Mouse (Mus musculus) 416B (cell line): ENCODE results near the gene Nhlrc2.
"Not testable (repeated sequence)": the region's sequence is repeated elsewhere in the genome, so short reads cannot be mapped to it uniquely, and the experiment has no call there.

Source experiments
- DNase-seq: peaks from one replicate; pipeline ENCODE4 v3.0.0; 2011; ENCODE audit warnings: low read depth

Gene Nhlrc2

DNA sequence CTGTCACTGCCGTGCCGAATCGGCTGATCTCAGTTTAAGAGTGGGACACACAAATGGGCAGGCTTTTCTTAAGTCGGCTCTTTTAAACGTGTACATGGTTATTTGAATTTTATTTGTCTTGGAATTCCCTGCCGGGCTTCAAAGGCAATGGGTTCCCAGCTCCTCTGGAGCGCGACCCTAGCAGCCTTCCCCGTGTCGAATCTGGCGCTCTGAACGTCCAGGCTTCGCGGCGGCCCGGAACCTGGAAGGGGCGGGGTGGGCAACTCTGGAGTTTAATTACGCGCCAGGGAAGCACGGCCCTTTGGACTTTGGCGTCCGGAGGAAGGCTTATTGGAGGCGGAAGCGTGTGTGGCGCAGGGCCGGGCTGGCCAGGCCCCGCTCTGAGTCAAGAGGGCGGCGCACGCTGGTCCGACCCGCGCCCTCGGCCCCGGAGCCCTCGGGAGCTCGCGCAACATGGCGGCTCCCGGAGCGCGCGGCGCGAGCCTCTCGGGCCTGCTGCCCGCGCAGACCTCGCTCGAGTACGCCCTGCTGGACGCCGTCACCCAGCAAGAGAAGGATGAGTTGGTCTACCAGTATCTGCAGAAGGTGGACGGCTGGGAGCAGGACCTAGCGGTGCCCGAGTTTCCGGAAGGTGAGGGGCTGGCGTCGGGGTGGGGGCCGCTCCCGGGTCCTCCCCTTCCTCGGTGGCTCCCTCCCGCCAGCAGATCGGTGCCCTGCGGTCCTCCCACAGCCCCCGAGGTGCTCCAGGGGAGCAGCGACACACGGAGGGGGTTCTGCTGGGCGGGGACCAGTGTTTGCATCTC, at the start of gene Nhlrc2:
Gene Nhlrc2 (plus strand): TSS at position 32 of the 803 bp plus-strand sequence.
- DNase-seq: peak; percentile 91

DNA sequence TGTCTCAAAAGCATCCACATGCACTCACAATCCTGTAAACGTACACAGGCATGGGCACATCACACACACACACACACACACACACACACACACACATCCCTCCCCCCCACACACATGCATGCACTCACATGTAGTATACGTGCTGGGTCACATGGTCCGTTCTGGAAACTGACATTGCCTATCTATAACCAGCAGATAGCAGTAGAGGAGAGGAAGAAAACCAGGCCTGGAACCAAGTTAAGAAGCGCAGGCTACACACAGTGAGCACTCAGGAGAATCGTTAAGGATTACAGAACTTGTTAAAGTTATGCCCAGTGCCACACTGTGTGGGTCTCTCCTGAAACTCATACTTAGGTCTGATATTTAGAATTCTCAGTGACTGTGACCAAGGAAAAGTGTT, 45.0 kb upstream of the Nhlrc2 start:
- DNase-seq: not testable (repeated sequence)

DNA sequence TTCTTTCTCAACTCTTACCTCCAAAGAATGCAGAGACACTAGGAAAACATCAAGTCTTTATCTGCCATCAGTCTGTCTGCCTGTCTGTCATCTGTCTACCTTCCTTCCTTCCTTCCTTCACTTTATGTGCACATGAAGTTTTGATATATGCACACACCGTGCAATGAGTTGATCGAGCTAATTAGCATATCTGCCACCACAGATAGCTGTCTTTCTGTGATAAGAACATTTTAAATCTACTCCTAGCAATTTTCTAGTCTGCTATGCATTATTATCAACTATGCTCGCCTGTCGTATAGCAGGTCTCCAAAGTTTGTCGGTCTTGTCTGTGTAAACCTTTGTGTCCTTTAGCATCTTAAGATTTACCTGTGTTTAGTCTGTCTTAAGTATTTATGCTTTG, 44.5 kb upstream of the Nhlrc2 start:
- DNase-seq: not testable (repeated sequence)

DNA sequence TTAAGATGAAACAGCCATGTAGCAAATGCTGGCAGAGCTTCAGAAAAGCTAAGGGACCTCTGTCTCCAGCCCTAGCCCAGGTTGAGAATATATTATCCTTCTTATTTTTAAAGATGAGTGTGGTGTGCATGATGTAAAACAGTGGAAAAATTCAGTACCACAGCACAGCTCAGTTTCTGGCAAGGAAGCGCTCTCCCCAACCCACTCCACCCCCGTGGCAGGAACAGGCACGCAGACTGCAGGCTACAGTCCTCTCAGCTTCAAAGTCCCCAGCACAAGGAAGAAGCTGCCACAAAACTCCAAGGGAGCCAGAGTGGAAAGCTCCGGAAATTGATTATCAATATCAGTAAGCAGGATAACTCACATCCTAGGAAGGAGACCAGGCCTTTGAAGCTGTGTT, 36.9 kb upstream of the Nhlrc2 start:
- not testable (repeated sequence) for DNase-seq

DNA sequence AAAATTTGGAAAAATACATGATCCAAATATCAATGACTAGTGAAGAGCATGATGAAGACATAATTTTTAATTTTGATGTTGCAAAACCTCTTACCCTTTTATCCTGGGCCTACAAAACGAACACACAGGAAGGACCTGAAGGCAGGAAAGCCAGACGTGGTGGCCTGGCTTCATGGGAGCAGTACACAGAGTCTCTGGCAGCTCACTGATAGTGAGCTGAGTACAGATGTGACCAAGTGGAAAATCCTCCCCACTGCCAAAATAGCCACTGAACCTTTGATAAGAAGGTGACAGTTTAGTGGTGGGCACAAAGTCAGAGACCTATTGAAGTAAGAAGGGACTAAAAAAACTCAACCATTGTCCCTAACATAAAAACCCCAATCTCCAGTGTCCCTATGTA, 34.5 kb upstream of the Nhlrc2 start:
- DNase-seq: not testable (repeated sequence)

DNA sequence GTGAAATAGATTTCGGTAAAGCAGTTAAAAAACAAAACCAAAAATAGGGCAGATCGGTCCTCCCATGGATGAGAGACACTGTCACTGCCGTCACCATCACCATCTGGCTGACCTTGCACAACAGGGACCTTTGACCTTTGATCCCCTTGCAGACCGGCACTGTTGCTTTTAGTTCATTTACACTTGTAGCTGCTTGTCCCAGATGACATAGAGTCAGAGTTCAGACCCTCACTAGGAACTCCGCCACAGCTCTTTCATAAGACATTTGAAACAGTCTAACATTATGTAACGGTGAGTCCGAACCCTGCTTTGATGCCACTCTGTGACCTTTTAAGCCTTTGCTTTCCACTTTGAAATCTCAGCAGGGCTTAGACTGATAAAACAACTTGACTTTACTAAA, 28.7 kb upstream of the Nhlrc2 start:
- not testable (repeated sequence) for DNase-seq

DNA sequence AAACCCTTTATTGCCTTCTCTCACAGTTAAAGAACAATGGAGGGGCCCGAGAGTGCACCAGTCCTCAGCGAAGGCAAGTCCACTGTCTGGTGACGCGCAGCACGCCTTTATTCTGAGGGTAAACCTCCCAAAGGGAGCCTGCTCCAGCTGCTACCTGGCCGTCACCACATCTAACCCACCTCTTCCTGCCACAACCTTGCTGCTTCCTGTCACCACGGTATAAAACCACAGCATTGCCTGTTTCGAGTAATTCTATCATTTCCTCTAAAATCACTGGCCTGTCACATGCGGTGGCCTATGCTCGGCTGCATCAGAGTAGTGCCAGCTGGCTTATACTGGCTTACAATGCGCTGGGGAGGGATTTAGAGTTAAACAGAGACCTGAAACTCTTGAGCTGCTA, 17.5 kb upstream of the Nhlrc2 start:
- DNase-seq: not testable (repeated sequence)

DNA sequence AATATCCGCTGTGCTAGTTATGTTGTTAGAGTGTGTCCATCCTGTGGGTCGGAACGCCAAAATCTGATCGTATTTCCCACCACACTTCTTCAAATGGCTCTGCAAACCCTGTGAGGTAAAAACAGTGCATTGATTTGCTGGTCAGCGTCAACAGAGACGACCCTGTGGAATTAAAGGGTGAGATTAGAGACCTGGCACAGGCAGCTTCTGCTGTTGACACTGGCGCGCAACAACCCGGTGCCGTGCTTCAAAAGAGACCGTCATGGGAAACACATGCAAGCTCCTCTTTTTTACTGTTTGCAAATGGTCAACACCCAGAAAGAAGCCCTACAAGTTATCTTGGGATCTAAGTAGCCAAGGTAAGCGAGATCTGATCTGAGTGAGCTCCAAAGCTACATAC, 16.8 kb upstream of the Nhlrc2 start:
- DNase-seq: no peak

DNA sequence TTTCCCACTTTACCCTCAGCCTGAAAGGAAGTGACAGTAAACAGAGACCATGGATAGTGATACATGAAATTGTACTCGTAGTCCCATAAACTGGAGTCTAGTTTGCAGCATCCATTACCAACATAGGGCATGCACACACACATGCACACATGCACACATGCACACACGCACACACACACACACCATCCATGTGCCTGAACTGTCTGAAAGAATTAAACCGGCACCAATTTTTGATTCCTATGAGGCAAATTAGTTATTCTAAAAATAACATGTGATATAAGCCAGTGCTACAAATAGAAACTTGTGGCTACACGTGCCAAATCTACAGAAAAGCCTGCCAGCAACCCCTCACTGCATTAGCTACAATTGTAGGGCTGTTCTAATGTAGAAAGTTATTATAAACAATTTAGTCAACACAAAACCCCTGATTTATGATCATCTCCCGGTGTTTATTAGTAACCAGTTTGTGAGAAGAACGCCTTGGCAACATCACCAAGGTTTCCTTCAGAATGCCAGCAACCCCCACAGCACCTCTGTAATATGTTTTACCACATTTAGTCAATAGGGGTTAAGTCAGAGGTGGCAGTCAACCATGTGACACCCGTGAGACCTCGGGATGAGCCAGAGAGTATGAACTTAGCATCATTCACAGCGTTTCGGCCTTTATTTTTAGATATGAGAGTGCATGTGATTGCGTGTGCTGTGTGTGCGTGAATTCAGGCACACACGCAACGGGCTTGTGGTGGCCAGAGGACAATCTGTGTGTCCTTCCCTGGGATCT, 14.6 kb upstream of the Nhlrc2 start:
- DNase-seq: no peak

DNA sequence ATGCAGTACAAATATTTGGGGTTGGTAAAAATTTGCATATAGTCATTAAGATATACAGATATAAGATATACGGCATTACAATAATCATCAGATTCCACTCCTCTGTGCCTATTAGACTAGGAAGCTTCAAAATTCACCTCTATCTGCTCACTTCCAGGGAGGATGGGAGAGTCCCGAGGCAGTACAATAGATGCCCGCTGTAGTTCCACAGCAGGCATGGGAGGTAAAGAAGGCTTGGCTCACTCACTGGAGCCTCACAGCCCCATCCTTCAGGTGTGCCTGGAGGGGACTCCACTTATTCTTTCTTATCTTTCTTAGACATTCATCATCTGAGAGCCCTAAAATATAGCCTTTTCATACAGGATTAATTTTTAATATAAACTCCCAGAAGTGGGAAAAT, 13.7 kb upstream of the Nhlrc2 start:
- no peak for DNase-seq

DNA sequence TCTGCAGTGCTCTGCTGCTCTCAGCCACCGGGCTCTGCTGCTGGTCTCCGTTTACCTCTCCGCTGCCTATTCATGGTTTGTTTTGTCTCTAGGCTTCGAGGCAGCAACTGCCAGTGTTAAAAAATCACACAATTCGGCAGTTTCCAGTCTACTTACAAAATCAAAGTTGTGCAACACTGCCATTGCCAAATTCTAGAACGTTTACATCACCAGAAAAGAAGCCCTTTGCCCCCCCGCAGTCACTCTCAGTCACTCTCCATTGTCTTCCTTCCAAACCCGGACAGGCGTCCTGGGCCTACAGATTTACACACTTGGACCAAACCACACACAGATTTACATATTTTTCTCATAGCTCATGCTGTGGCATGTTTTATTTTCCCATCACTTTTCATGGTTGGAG, 13.0 kb upstream of the Nhlrc2 start:
- peak; percentile 76 for DNase-seq

DNA sequence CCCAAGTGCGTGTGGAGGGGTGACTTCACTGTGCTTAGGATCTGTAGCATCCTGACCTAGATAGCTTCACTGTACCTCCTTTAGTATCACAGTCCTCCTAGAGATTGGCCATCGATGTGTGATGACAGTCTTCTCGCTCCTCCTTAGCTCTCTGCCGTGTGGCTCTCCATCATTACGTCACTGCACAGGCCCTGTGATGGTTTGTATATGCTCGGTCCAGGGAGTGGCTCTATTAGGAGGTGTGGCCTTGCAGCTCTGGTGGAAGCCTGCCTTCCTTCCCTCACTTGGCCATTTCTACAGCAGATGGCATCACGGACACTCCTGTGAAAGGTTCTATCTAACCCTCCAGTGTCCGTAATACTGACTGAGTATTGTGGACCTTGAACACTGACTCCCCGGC, 12.3 kb upstream of the Nhlrc2 start:
- DNase-seq: no peak

DNA sequence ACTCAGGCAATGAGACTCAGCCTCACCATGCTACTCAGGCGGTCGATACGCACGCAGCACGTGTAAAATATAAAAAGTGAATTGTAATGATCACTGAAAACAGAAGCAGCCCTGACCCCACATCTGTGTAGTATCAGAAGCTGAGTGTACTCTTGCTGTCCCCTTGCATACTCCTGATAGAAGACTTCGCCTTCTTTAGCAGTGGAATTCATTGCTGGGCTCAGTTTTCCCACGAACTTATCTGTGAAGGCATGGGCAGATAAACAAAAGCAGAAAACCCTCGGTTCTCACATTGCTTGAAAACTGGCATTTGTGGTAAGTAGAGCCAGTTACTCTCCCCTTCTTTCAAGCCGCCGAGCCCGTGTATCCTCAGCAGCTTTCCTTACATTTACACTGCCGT, 4.7 kb upstream of the Nhlrc2 start:
- no peak for DNase-seq

DNA sequence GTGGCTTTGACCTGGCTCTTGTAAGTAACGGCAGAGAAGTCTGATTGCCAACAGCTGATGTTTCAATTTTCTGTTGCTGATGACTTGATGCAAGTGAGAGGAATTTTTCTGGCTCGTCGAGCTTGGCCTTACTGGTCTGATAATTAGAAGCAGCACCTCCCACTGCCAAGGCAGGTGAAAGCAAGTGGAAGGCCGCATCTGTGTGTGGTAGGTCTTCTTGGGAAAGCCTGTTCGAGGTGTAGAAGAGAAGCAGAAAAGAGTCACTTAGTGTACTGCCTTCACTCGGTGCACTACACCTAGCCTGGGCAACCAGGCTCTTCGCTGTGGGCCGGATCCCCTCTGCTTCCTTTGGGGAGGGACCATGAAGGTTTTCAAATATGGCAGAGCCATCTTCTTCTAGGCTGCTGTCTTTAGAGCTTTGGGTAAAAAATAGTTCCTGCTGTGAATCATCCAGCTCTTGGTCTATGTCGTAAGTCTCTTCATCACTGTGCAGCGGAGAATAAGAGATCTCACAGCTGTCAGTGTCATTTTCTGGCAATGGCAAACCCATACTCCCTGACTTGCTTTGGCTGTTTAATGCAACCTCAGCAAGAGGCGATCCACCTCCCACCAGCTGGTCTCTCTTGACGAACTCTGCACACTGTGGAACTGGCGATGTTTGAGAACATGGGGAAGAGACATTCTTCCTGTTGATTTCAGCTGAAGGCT, 3.2 kb upstream of the Nhlrc2 start:
- no peak for DNase-seq

DNA sequence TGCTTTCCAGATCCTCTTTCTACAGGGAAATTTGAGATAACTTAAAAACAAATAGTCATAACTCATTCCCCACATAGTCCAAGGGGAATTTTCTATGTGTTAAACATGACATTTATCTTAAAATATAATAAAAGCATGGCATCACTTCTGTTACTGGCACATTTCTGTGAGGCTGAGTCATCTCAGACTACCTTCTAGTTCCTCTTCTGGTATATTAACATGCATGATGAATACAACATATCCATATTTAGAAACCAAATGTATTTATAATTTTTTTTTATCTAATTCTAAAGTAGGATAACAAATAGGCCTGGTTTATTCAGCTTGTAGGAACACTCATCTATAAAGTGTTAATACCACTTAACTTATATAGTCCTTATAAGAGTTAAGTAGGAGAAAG, 2.0 kb upstream of the Nhlrc2 start:
- DNase-seq: no peak

DNA sequence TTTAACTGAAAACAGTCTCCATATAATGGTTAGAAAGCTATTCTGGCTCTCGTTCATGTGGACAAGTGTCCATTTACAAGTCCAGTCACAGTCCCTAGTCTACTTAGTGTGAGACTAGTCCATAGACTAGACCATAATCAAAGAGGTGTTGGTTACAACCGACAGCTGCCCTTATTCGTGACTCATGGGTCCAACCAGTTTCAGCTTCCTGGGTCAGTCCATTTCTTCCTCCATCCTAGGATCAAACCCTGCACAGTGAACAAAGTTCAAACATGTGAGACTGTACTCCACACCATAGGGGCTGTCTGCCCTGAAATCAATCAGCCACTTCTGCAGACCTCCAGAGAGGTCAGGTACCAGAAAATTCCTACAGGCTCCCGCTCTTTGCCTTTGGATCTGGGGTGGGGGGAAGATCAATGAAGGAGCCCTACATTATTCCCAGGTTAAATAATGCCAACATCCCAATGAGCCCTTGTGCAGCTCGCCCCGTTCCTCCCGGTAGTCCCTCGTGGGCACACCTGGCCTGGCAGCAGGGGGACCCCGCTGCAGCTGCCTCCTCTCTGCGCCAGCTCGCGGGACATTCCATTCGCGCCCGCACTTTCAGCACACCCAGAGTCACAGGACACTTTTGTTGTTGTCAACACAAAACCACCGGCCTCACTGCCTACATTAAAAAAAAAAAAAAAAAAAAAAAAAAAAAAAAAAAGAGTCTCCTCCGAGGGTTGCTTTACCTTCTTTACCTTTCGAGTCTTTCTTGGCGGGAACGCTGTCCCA, 418 bp upstream of the Nhlrc2 start, which contains the start of gene Dclre1a:
Gene Dclre1a (minus strand): TSS at position 767 of the 774 bp plus-strand sequence.
- peak; percentile 63 for DNase-seq

DNA sequence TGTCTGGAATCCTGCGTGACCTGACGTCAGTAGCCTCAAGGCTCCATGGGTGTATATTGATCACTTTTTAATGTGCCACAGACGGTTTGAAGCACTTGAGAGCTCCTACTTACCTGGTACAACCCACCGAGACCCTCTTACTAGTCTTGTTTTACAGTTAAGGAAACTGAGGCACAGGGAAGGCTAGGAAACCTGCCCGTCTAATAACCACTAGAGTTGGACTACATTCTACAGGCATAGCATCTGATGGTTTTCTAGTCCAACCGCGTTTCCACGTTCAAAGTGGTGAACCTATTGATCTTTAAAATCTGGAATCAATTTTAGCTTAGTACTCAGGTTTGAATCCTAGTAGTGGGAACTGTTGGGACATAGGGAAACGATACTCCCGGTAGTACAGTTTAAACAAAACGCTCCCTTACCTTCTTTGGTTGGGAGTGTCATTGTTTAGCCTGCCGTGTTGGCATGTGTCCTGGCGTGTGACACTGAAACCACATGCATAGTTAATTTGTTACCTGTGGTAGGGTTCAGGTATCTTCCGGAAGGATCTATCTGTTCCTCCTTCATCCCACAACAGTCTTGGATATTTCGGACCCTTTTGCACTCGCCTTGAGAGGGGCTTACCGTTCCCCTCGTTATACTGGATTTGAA, 1.1 kb downstream of the Nhlrc2 start:
- no peak for DNase-seq

DNA sequence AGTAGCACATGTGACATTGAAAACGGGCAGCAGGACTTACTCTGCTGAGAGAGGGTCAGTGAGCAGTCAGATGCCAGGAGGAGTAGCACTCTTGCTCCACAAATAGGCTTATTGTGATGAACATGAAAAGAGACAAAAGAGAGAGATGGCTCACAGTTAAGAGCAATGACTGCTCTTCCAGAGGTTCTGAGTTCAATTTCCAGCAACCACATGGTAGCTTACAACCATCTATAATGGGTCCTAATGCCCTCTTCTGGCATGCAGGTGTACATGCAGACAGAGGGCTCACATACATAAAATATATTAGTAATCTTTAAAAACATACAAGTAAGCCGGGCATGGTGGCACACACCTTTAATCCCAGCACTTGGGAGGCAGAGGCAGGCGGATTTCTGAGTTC, 5.1 kb downstream of the Nhlrc2 start:
- no peak for DNase-seq

DNA sequence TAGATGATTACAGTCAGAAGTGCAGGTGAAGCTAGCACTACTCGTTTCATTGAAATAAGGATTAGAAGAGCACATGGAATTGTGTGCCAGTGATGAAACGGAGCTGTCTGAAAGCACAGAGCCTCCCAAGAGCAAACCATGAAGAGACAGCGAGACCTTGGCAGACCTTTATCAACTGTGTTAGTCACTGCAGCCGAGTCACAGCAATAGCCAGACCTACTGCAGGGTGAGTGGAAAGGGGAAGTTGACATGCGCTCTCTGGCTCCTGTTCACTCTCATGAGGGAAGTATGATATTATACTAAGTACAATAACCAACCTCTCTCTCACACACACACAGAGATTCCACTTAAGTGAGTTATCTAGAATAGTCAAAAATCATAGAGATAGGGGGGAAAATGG, 7.9 kb downstream of the Nhlrc2 start:
- peak; percentile 86 for DNase-seq

DNA sequence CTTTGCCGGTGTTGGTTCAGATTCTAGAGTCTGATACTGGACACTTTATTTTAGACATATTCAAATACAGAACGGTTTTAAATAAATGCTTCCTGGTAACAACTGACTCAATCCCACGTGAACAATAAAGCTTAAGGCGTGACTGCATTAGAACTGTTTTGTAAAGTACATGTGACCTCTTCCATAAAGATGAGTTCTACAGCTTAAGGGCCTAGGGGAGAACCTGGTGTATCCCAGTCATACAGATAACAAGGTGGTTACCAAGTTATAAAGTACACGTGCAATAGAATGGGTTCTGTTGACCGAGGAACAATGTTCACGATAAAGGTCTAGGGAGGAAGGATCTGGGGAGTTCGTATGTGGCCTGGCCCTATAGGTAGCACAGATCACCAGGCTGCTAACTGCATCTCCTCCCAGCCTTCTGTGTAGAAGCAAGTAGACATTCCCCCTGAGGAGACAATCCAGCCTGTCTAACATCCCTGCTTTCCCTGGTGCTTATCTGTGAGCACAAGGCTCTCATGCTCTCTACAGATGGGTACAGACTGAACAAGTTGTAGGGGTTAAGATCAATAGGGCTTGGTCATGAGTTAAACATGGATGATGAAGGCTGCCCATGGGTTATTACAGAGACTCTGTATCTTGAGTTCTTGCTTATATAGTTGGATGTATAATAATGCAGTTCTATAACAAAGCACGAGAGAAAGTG, 14.5 kb downstream of the Nhlrc2 start:
- no peak for DNase-seq

DNA sequence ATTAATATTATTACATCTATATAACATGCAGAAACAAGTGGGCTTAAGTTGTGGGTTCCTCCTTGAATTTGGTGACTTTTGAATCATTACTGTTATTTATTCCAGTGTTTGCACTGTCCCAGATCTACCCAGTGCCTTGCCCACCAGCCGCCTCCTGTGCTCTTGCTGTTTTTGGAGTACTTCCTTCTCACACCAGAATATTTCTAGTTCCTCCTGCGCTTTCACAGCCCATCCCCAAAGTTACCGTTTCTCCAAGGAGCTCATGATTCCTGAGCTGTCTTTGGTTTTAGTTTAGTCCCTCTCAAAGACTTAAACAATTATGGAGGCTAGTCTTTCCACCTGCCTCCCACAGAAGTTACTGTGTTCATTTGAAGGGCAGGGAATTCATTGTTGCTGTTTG, 15.4 kb downstream of the Nhlrc2 start:
- DNase-seq: no peak
